Mouse (Mus musculus): Measurements from ENCODE around the gene Pcdh7.
"Not testable (repeated sequence)": the region's sequence is repeated elsewhere in the genome, so short reads cannot be mapped to it uniquely, and the experiment has no call there.

Gene Pcdh7

DNA sequence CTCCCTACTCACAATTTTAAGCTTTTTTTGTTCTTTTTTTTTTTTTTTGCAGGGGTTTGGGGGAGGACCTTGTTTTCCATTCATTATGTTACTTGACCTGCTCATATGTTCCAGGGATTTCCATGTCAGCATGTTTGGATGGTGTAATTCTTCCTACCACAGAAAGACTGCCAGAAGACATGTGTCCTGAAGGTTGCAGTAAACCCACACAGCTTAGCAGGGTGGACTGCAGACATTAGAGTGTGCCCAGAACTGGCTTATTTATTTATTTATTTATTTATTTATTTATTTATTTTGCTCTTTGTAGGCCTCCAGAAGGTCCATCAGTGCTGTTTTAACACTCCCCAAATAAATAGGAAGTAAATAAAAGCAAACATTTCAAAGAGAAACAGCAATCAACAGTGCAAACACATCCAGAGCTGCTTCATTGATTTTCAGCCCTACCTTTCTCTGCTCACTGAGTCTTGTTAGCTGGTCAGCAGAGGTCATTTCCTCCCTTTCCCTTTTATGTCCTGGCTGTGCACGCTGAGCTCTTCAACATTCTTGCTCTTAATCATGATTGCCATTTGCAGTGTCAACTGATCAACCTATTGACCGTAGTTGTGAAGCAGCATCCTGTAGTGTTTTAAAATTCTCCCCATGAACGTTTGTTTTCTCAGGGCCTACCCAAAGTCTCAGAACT lies 401.3 kb downstream of the Pcdh7 start:
- no peak for DNase-seq (ENCODE audit: low spot score)

GRCm38 (mm10) chr5:58143897-58144296 lies 426.1 kb downstream of the Pcdh7 start:
- no peak for DNase-seq (ENCODE audit: low spot score)

GRCm38 (mm10) chr5:58153966-58154365 lies 436.2 kb downstream of the Pcdh7 start:
- DNase-seq (ENCODE audit: low spot score): no peak

- no peak for DNase-seq (ENCODE audit: low spot score)
Observed at GRCm38 (mm10) chr5:58172218-58172617, 454.5 kb downstream of the Pcdh7 start.

- DNase-seq (ENCODE audit: low spot score): not testable (repeated sequence)
Observed at GRCm38 (mm10) chr5:58174335-58174734, 456.6 kb downstream of the Pcdh7 start.

- no peak for DNase-seq (ENCODE audit: low spot score)
Observed at GRCm38 (mm10) chr5:58175532-58175931, 457.8 kb downstream of the Pcdh7 start.
